Mouse (Mus musculus) ES-E14 (cell line): ENCODE results near the gene Cacna1f. TPM values are rescaled to one million over a fixed set of nuclear protein-coding genes. Genes with fewer than 3 reads are reported as not detected.

ENCODE experiments used
- DNase-seq: peaks from one replicate; pipeline ENCODE4 v3.0.0-alpha.2; 2013; ENCODE audit warnings: low read depth, low spot score
- H3K27ac ChIP-seq: 2 replicates; pipeline ENCODE4 v1.5.1; 2012; ENCODE audit warnings: low read depth, mild to moderate bottlenecking, low read length, moderate library complexity, mixed read lengths; ENCODE audit not compliant: poor library complexity, insufficient read depth, severe bottlenecking
- H3K36me3 ChIP-seq: 2 replicates; pipeline ENCODE4 v1.6.1; 2012; ENCODE audit warnings: mild to moderate bottlenecking, low read length, moderate library complexity, mixed read lengths; ENCODE audit not compliant: control insufficient read depth, poor library complexity, insufficient read depth, severe bottlenecking
- H3K4me1 ChIP-seq, 2 experiments: fragments of 150-350 bp in 1 of 2; sonication (generic) in 1 of 2; 2 replicates each; pipeline ENCODE4 v1.6.1; 2012; ENCODE audit warnings: low read length in 2 of 2, mild to moderate bottlenecking in 1 of 2, mixed read lengths in 1 of 2; ENCODE audit not compliant: control insufficient read depth in 2 of 2, insufficient read depth in 2 of 2, poor library complexity in 1 of 2
- H3K4me3 ChIP-seq, 2 experiments: fragments of 150-350 bp in 1 of 2; sonication (generic) in 1 of 2; 2 replicates each; pipeline ENCODE4 v1.5.1; 2012; ENCODE audit warnings: low read length in 2 of 2, low read depth in 1 of 2, mild to moderate bottlenecking in 1 of 2, mixed read lengths in 1 of 2; ENCODE audit not compliant: insufficient read depth in 1 of 2, poor library complexity in 1 of 2, severe bottlenecking in 1 of 2
- H3K9ac ChIP-seq: 2 replicates; pipeline ENCODE4 v1.6.1; 2012; ENCODE audit warnings: low read depth, mild to moderate bottlenecking, low read length, mixed read lengths; ENCODE audit not compliant: poor library complexity, insufficient read depth, severe bottlenecking
- H3K9me3 ChIP-seq: fragments of 150-350 bp; sonication (generic); 2 replicates; pipeline ENCODE4 v1.6.1; 2012; ENCODE audit warnings: low read depth, mild to moderate bottlenecking, low read length; ENCODE audit not compliant: control insufficient read depth, insufficient read depth
- CHD2 ChIP-seq: IDR thresholded peaks from 2 replicates; pipeline ENCODE4 v1.6.1; 2014; ENCODE audit warnings: mild to moderate bottlenecking, low read depth, low read length, inconsistent platforms
- HCFC1 ChIP-seq: IDR thresholded peaks from 2 replicates; pipeline ENCODE4 v1.6.1; 2012; ENCODE audit warnings: low read length, inconsistent platforms, borderline replicate concordance; ENCODE audit not compliant: insufficient read depth
- MAFK ChIP-seq: IDR thresholded peaks from 2 replicates; pipeline ENCODE4 v1.6.1; 2014; ENCODE audit warnings: mild to moderate bottlenecking, low read depth, low read length, inconsistent platforms; ENCODE audit not compliant: insufficient read depth
- ZC3H11A ChIP-seq: IDR thresholded peaks from 2 replicates; pipeline ENCODE4 v1.6.1; 2012; ENCODE audit warnings: low read depth, mild to moderate bottlenecking, inconsistent platforms, low read length, borderline replicate concordance
- ZNF384 ChIP-seq: IDR thresholded peaks from 2 replicates; pipeline ENCODE4 v1.6.1; 2012; ENCODE audit warnings: low read depth, low read length, inconsistent platforms
- in situ Hi-C, 2 experiments: fragments of 600-800 bp; cut with MboI; formaldehyde crosslinking; loops; one replicate each; pipeline ENCODE4 v1.15.1; 2025; ENCODE audit warnings: low sequenced_read_pairs in 2 of 2, inconsistent platforms in 1 of 2; ENCODE audit not compliant: unreplicated experiment in 2 of 2
- total RNA-seq: library from RNA; depleted of rRNA; stranded (reverse); fragments of 300-350 nt; gene quantifications from 2 replicates; pipeline ENCODE4 v1.2.3, GENCODE M21; 2012

Cacna1f gene
- total RNA-seq, 1 experiment: not detected

GRCm38 (mm10) chrX:7675001-7675380, 68.1 kb downstream of the Cacna1f start:
- Histone ChIP-seq H3K4me1 (peaks cover 0 to 3% of the 10 kb centered on the region in 2 experiments; a peak in 1 of 4 replicates), H3K27ac (peak overlapping the region; percentile 85), H3K9ac (peak overlapping the region; percentile 70), H3K9me3 (no peaks in the 10 kb centered on the region), H3K4me3 (peak overlapping the region; percentile 60 to 67), H3K36me3 (no peaks in the 10 kb centered on the region)
- in situ Hi-C loops: loop anchor here in 1 of 2 experiments (25.0 kb wide), 1 partner anchor 213 kb away; no protein-coding TSS in a partner anchor
- no peak for DNase-seq
- TF ChIP-seq ZC3H11A: no peak
- TF ChIP-seq MAFK: no peak
- TF ChIP-seq ZNF384: no peak
- TF ChIP-seq CHD2: no peak
- TF ChIP-seq HCFC1: no peak

GRCm38 (mm10) chrX:7678986-7679385, 72.1 kb downstream of the Cacna1f start:
- H3K4me1 ChIP-seq: 0 out of 4 replicates have a peak, but pooled peaks cover 0 to 2% of the 10 kb centered on the region in 2 experiments
- DNase-seq: no peak
- TF ChIP-seq MAFK (no peak), ZC3H11A (no peak), HCFC1 (no peak), ZNF384 (no peak), CHD2 (no peak)
- no peak overlapping the region for H3K9ac ChIP-seq
- H3K36me3 ChIP-seq: no peaks in the 10 kb centered on the region
- in situ Hi-C loops: loop anchor here in 1 of 2 experiments (25.0 kb wide), 1 partner anchor 217 kb away; no protein-coding TSS in a partner anchor
- H3K27ac ChIP-seq: no peak overlapping the region
- H3K9me3 ChIP-seq: no peaks in the 10 kb centered on the region
- H3K4me3 ChIP-seq: no peak overlapping the region

- Histone ChIP-seq H3K9ac (peak overlapping the region; percentile 63), H3K27ac (no peak overlapping the region), H3K36me3 (no peaks in the 10 kb centered on the region), H3K4me1 (0 out of 4 replicates have a peak, but pooled peaks cover 0 to 2% of the 10 kb centered on the region in 2 experiments), H3K4me3 (peak overlapping the region; percentile 42 to 53), H3K9me3 (no peaks in the 10 kb centered on the region)
- TF ChIP-seq ZNF384 (no peak), MAFK (no peak), CHD2 (no peak), ZC3H11A (no peak), HCFC1 (no peak)
- DNase-seq: peak; percentile 77
- in situ Hi-C loops: loop anchor here in 1 of 2 experiments (25.0 kb wide), 1 partner anchor 217 kb away; no protein-coding TSS in a partner anchor
These were observed 72.6 kb downstream of the Cacna1f start for GRCm38 (mm10) chrX:7679405-7680056.

- Histone ChIP-seq H3K4me3 (peak overlapping the region; percentile 42 to 53), H3K4me1 (0 out of 4 replicates have a peak, but pooled peaks cover 0 to 2% of the 10 kb centered on the region in 2 experiments), H3K9me3 (no peaks in the 10 kb centered on the region), H3K36me3 (no peaks in the 10 kb centered on the region), H3K27ac (no peak overlapping the region), H3K9ac (peak overlapping the region; percentile 63)
- in situ Hi-C loops: loop anchor here in 1 of 2 experiments (25.0 kb wide), 1 partner anchor 218 kb away; no protein-coding TSS in a partner anchor
- DNase-seq: no peak
- TF ChIP-seq ZNF384 (no peak), HCFC1 (no peak), MAFK (no peak), CHD2 (no peak), ZC3H11A (no peak)
These were observed 73.2 kb downstream of the Cacna1f start for GRCm38 (mm10) chrX:7680057-7680412.
